Mouse (Mus musculus): ENCODE data around the gene Fam171a2. TPM values are rescaled to one million over a fixed set of nuclear protein-coding genes. Genes with fewer than 3 reads are reported as not detected.
"Not testable (repeated sequence)": the region's sequence is repeated elsewhere in the genome, so short reads cannot be mapped to it uniquely, and the experiment has no call there.

Gene Fam171a2
- total RNA-seq, 1 experiment from 2014 or later = 8.7 TPM

DNA sequence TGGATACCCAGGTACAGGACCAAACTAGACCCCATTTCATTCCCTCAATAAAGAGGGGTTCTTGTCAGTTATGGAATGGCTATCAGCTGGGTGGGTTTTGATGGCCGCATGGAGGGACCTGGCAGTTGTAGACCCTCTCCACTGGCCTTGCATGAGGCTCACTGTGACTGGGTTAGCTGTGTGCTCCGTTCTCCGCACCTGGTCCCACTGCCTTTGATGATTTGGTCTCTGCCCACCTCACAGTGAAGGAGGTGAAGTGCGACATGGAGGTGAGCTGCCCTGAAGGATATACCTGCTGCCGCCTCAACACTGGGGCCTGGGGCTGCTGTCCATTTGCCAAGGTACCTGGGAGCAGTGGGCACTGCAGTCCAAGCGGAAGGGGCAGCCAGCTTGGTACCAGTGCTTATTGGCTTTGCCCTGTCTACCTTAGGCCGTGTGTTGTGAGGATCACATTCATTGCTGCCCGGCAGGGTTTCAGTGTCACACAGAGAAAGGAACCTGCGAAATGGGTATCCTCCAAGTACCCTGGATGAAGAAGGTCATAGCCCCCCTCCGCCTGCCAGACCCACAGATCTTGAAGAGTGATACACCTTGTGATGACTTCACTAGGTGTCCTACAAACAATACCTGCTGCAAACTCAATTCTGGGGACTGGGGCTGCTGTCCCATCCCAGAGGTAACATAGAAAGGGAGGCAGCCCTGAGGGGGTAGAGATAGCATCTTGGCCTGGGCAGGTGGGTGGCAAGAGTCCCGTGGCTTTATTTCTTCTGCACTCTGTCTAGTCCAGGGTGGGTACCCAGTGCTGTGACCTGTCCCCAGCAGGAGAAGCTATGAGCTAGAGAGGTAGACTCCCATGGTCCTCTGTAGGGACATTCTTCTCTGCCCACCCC is 12.4 kb downstream of the Fam171a2 start:
- DNase-seq = no peak

GRCm38 (mm10) chr11:102434406-102434805 is 13.1 kb downstream of the Fam171a2 start:
- DNase-seq = peak; percentile 88

- DNase-seq = no peak
Measured at GRCm38 (mm10) chr11:102433866-102434265, 13.6 kb downstream of the Fam171a2 start.

DNA sequence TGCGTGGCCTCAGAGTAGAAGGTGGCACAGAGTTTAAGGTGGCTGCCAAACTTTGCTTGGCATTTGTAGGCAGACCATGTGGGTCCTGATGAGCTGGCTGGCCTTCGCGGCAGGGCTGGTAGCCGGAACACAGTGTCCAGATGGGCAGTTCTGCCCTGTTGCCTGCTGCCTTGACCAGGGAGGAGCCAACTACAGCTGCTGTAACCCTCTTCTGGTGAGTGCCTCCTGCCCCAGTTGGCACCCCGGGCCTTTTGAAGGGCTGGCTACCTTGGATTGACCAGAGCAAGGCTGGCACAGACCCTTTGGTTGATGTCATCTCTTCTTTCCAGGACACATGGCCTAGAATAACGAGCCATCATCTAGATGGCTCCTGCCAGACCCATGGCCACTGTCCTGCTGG is 14.6 kb downstream of the Fam171a2 start:
- peak; percentile 75 for DNase-seq

GRCm38 (mm10) chr11:102432115-102432843 is 15.2 kb downstream of the Fam171a2 start:
- no peak for DNase-seq

GRCm38 (mm10) chr11:102431728-102432114 is 15.8 kb downstream of the Fam171a2 start:
- DNase-seq = no peak

DNA sequence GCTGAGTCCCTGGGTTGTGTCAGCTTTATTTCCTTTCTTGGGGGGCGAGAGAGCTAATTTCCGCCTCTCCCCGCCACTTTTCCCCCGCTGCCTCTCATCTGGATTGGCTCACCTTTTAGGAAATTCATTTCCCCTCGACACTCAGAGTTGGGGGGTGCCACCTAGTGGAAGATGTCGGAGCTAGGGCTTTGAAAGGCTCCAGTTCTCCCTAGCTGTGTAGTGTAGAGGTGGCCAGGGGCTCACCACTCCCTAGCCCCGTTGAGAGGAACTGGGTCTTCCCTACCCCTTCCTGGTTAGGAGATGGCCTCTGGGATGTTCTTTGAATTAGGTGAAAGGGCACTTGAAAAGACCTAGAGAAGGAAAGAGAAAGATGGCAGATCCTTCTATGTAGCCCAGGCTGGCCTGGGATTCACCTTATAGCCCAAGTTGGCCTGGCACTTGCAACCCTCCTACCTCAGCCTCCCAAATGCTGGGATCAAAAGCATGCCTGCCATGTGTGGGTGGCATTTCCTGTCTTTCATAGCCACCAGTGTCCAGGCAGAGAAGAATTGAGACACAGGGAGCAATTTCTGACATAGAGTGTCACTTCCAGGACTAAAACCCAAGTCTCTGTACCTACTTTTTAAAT is 16.4 kb downstream of the Fam171a2 start:
- peak; percentile 74 for DNase-seq

- DNase-seq = peak; percentile 82
Measured at GRCm38 (mm10) chr11:102430121-102431017, 17.1 kb downstream of the Fam171a2 start, which contains the start of gene Grn. Gene Grn (plus strand): TSS chr11:102430315.

DNA sequence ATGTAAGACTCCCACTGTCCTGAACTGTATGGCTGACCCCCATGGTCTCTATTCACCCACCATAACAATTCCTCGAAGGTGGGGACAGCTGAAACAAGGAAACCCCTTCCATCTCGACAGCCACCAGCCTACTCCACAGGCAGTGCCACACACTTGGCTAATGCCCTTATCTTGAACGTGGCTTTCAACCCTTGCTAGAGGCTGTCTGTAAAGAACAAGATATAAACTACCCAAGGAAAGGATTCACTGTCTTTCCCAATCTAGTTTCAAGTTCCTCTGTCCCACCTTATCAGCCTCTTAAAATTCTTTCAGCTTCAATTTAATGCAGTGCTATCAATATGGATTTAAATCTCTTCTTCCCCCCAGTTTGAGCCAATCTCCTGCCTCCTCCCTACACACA is 17.9 kb downstream of the Fam171a2 start:
- DNase-seq = no peak

DNA sequence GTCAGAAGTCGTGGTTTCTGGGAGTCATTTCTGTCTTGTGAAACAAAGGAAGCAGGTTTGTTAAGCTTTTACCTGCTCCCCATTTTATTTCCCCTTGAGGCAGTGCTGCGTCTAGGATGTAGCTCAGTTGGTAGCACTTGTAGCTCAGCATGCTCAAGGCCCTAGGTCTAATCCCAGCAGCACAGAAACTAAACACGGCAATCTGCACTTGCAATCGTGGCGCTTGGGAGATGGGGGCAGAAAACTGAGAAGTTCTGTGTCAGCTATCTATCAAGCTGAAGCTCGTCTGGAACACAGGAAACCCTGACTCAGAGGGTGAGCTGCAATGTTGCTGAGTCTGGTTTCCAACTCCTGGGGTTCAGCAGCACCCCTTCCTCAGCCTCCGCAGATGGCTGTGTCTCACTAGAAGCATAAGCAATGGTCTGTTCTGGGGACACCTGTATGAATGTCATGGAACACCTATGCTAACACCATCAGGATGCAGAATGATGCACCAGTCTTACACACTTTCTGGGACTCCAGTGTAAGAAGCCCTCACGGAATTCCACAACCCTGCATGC is 18.4 kb downstream of the Fam171a2 start:
- no peak for DNase-seq

DNA sequence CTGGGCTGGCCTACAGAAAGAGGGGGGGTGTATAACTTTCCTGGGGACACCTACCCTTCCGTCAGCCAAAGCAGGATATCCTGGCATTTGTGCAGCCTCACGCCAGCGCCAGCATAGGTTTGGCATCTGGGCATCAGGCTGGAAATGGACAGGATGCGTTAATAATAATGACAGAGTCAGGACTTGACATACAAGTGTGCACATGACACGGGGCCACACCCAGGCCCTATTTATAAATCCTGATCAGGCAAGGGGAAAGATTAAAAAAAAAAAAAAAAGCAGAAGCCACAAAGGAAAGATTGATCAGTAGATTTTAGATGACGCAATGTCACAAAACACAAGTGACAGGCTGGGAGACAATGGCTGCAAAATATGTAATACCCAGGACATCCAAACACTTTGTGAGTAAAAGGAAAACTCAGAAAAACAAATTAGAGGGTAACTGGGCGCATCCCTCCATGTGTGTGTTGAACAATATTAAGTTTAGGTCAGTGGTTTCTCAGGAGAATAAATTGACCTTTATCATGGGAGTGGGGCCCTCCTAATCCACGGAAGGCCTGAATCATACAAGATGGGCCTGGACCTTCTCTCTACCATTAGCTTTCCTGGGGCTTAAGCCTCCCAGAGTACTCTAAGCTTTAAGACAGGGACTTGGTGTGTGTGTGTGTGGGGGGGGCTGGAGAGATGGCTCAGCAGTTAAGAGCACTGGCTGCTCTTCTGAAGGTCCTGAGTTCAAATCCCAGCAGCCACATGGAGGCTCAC is 21.7 kb downstream of the Fam171a2 start:
- no peak for DNase-seq

GRCm38 (mm10) chr11:102424666-102425065 is 22.8 kb downstream of the Fam171a2 start:
- no peak for DNase-seq

- DNase-seq = no peak
Measured at GRCm38 (mm10) chr11:102421559-102421958, 25.9 kb downstream of the Fam171a2 start.

DNA sequence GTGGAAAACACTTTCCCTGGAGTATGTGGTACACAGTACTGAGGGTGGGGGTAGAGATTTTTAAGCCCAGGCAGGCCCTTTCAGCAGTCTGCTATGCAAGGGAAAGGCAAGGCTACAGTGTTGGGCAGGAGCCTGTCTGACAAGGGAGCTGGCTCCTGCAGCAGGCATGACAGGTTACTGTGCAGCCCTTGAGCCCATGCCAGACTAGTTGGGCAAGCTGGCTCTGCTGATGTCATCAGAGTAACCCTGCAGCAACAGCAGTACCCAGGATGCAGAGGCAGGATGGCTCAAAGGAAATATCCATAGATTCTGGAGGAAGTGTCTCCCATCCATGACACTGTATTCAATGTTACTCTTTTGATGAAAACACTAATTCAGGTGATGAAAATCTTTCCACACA is 28.6 kb downstream of the Fam171a2 start:
- peak; percentile 75 for DNase-seq

- DNase-seq = no peak
Measured at GRCm38 (mm10) chr11:102417160-102417559, 30.3 kb downstream of the Fam171a2 start.

DNA sequence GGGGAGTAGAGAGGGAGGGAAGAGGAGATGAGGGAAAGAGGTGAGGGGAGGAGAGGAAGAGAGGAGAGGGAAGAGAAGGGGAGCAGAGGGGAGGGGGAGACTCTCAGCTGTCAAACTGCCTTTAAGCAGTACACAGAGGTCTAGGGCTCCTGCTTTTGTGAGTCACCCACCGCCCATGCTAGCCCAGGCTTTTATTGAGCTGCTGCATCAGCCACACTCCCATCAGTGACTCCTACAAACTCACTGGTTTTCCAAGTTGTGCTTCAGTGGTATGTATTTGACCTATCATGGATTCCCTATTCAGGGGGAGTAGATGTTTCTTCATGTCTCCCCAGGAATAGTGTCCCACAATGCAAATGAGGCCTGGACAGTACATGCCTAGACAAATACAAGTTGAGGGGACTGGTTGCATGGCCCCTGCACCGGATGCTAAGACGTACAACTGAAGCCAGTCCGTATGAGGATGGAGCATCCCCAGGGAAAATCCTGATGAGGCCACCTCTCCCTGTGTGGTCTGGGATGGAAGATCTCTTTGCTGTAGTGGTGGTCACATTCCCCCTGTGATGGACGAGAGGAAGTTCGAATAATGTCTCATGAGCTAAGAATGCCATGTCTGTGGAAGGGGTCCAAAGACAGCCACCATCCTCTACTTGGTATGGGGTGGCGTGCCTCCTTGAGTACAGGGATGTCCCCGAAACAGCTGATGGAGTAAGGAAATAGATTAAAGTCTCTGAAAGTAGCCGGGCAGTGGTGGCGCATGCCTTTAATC is 32.3 kb downstream of the Fam171a2 start:
- DNase-seq = no peak

GRCm38 (mm10) chr11:102413059-102413458 is 34.4 kb downstream of the Fam171a2 start:
- no peak for DNase-seq

- peak; percentile 93 for DNase-seq
Measured at GRCm38 (mm10) chr11:102411704-102412103, 35.8 kb downstream of the Fam171a2 start.

- DNase-seq = no peak
Measured at GRCm38 (mm10) chr11:102411061-102411460, 36.4 kb downstream of the Fam171a2 start.

- not testable (repeated sequence) for DNase-seq
Measured at GRCm38 (mm10) chr11:102410345-102410744, 37.1 kb downstream of the Fam171a2 start.

Data from adrenal gland, postnatal 25 days (tissue).